Mouse (Mus musculus): ENCODE measurements at regions not wholly inside any gene's neighbourhood (a gene's known extent, or its start where the extent isn't known, plus 50 kb on each side); places are given as distances from the start of the nearest gene placed in this dataset.

GRCm38 (mm10) chr13:94670961-94671360 lies 117.7 kb upstream of the Tbca start:
- H3K27me3 ChIP-seq (ENCODE audit: control insufficient read depth, insufficient read depth, insufficient read length): peaks cover 38% of the 10 kb centered on the region
- no peak overlapping the region for H3K4me3 ChIP-seq
- no peak overlapping the region for H3K4me2 ChIP-seq (ENCODE audit: low read depth)
- H3ac ChIP-seq (ENCODE audit: control insufficient read depth, insufficient read length): no peak overlapping the region
- no peak for TF ChIP-seq REST (IDR thresholded peaks at IDR 0.05; ENCODE audit: insufficient read depth, insufficient read length)
- H3K79me2 ChIP-seq (ENCODE audit: control insufficient read depth, insufficient read depth): no peaks in the 10 kb centered on the region
- no peaks in the 10 kb centered on the region for H3K36me3 ChIP-seq (ENCODE audit: control insufficient read depth, insufficient read depth)

GRCm38 (mm10) chr13:94680492-94681168 lies 108.1 kb upstream of the Tbca start:
- no peak overlapping the region for H3ac ChIP-seq (ENCODE audit: control insufficient read depth, insufficient read length)
- TF ChIP-seq CEBPB (IDR thresholded peaks at IDR 0.05; ENCODE audit: insufficient read depth, poor library complexity, severe bottlenecking): no peak
- no peak for TF ChIP-seq MYOD1 (IDR thresholded peaks at IDR 0.05; ENCODE audit: control insufficient read depth in 1 of 3, insufficient read length in 2 of 3, low read depth in 2 of 3)
- TF ChIP-seq SRF (IDR thresholded peaks at IDR 0.05; ENCODE audit: control insufficient read depth, insufficient read length, low read depth): no peak
- TF ChIP-seq USF1 (IDR thresholded peaks at IDR 0.05; ENCODE audit: low read depth): no peak
- no peak for TF ChIP-seq E2F4 (IDR thresholded peaks at IDR 0.05; ENCODE audit: insufficient read depth)
- no peak for TF ChIP-seq POLR2A (IDR thresholded peaks at IDR 0.05; ENCODE audit: insufficient read length, low read depth)
- TF ChIP-seq MAX (IDR thresholded peaks at IDR 0.05; ENCODE audit: low read depth): no peak
- TF ChIP-seq TCF12 (IDR thresholded peaks at IDR 0.05; ENCODE audit: insufficient read depth, poor library complexity, severe bottlenecking): no peak
- TF ChIP-seq POLR2AphosphoS2 (IDR thresholded peaks at IDR 0.05; ENCODE audit: insufficient read length, low read depth): no peak
- no peak for TF ChIP-seq TCF3 (IDR thresholded peaks at IDR 0.05; ENCODE audit: insufficient read length, low read depth)
- TF ChIP-seq REST (IDR thresholded peaks at IDR 0.05; ENCODE audit: insufficient read depth, insufficient read length): no peak
- no peak for TF ChIP-seq MYOG (IDR thresholded peaks at IDR 0.05; ENCODE audit: control insufficient read depth in 1 of 3, insufficient read depth in 1 of 3, insufficient read length in 2 of 3, low read depth in 2 of 3)
- no peaks in the 10 kb centered on the region for H3K79me2 ChIP-seq (ENCODE audit: control insufficient read depth, insufficient read depth)
- H3K27me3 ChIP-seq (ENCODE audit: control insufficient read depth, insufficient read depth, insufficient read length): peaks cover 18% of the 10 kb centered on the region
- no peaks in the 10 kb centered on the region for H3K36me3 ChIP-seq (ENCODE audit: control insufficient read depth, insufficient read depth)
- H3K4me3 ChIP-seq: no peak overlapping the region
- no peak overlapping the region for H3K4me2 ChIP-seq (ENCODE audit: low read depth)

GRCm38 (mm10) chr13:94681606-94682005 lies 107.1 kb upstream of the Tbca start:
- Histone ChIP-seq H3K4me2 (ENCODE audit: low read depth) (no peak overlapping the region), H3K79me2 (ENCODE audit: control insufficient read depth, insufficient read depth) (no peaks in the 10 kb centered on the region), H3K4me3 (no peak overlapping the region), H3K27me3 (ENCODE audit: control insufficient read depth, insufficient read depth, insufficient read length) (peaks cover 25% of the 10 kb centered on the region), H3ac (ENCODE audit: control insufficient read depth, insufficient read length) (no peak overlapping the region), H3K36me3 (ENCODE audit: control insufficient read depth, insufficient read depth) (no peaks in the 10 kb centered on the region)
- TF ChIP-seq POLR2AphosphoS2 (IDR thresholded peaks at IDR 0.05; ENCODE audit: insufficient read length, low read depth) (no peak), SRF (IDR thresholded peaks at IDR 0.05; ENCODE audit: control insufficient read depth, insufficient read length, low read depth) (no peak), POLR2A (IDR thresholded peaks at IDR 0.05; ENCODE audit: insufficient read length, low read depth) (no peak), MYOG (IDR thresholded peaks at IDR 0.05; ENCODE audit: control insufficient read depth in 1 of 3, insufficient read depth in 1 of 3, insufficient read length in 2 of 3, low read depth in 2 of 3) (no peak), MYOD1 (IDR thresholded peaks at IDR 0.05; ENCODE audit: control insufficient read depth in 1 of 3, insufficient read length in 2 of 3, low read depth in 2 of 3) (no peak), REST (IDR thresholded peaks at IDR 0.05; ENCODE audit: insufficient read depth, insufficient read length) (no peak), TCF12 (IDR thresholded peaks at IDR 0.05; ENCODE audit: insufficient read depth, poor library complexity, severe bottlenecking) (no peak), E2F4 (IDR thresholded peaks at IDR 0.05; ENCODE audit: insufficient read depth) (no peak), USF1 (IDR thresholded peaks at IDR 0.05; ENCODE audit: low read depth) (no peak), TCF3 (IDR thresholded peaks at IDR 0.05; ENCODE audit: insufficient read length, low read depth) (no peak), MAX (IDR thresholded peaks at IDR 0.05; ENCODE audit: low read depth) (no peak), CEBPB (IDR thresholded peaks at IDR 0.05; ENCODE audit: insufficient read depth, poor library complexity, severe bottlenecking) (no peak)

GRCm38 (mm10) chr13:94685191-94685590 lies 103.5 kb upstream of the Tbca start:
- Histone ChIP-seq H3K27me3 (ENCODE audit: control insufficient read depth, insufficient read depth, insufficient read length) (peaks cover 40% of the 10 kb centered on the region), H3K4me3 (no peak overlapping the region), H3K4me2 (ENCODE audit: low read depth) (no peak overlapping the region), H3ac (ENCODE audit: control insufficient read depth, insufficient read length) (no peak overlapping the region), H3K79me2 (ENCODE audit: control insufficient read depth, insufficient read depth) (no peaks in the 10 kb centered on the region), H3K36me3 (ENCODE audit: control insufficient read depth, insufficient read depth) (no peaks in the 10 kb centered on the region)
- TF ChIP-seq TCF12 (IDR thresholded peaks at IDR 0.05; ENCODE audit: insufficient read depth, poor library complexity, severe bottlenecking) (no peak), USF1 (IDR thresholded peaks at IDR 0.05; ENCODE audit: low read depth) (no peak), TCF3 (IDR thresholded peaks at IDR 0.05; ENCODE audit: insufficient read length, low read depth) (no peak), SRF (IDR thresholded peaks at IDR 0.05; ENCODE audit: control insufficient read depth, insufficient read length, low read depth) (no peak)

GRCm38 (mm10) chr13:94687295-94687694 lies 101.4 kb upstream of the Tbca start:
- H3K36me3 ChIP-seq (ENCODE audit: control insufficient read depth, insufficient read depth): no peaks in the 10 kb centered on the region
- peaks cover 34% of the 10 kb centered on the region for H3K27me3 ChIP-seq (ENCODE audit: control insufficient read depth, insufficient read depth, insufficient read length)
- TF ChIP-seq POLR2A (IDR thresholded peaks at IDR 0.05; ENCODE audit: insufficient read length, low read depth) (no peak), MYOG (IDR thresholded peaks at IDR 0.05; ENCODE audit: control insufficient read depth in 1 of 3, insufficient read depth in 1 of 3, insufficient read length in 2 of 3, low read depth in 2 of 3) (no peak)
- H3K79me2 ChIP-seq (ENCODE audit: control insufficient read depth, insufficient read depth): no peaks in the 10 kb centered on the region
- no peak overlapping the region for H3K4me2 ChIP-seq (ENCODE audit: low read depth)
- no peak overlapping the region for H3ac ChIP-seq (ENCODE audit: control insufficient read depth, insufficient read length)
- no peak overlapping the region for H3K4me3 ChIP-seq

All from myocyte (in vitro differentiated cells).